Mouse (Mus musculus) cerebellum, postnatal 10 days (tissue): ENCODE results near the gene Unc93a.
A peak's percentile ranks its signal among the peaks of the same experiment; 100 is the strongest.
"Not testable (repeated sequence)": the region's sequence is repeated elsewhere in the genome, so short reads cannot be mapped to it uniquely, and the experiment has no call there.

ENCODE experiments used
- DNase-seq, 2 experiments: peaks; one replicate each; pipeline ENCODE4 v3.0.0; 2021; ENCODE audit warnings: mixed read lengths in 2 of 2

Gene Unc93a

GRCm38 (mm10) chr17:13131710-13132109 is at the start of gene Unc93a:
TSS of gene Unc93a (minus strand) at chr17:13131810.
- DNase-seq = not testable (repeated sequence)

GRCm38 (mm10) chr17:13180491-13180890 is 48.9 kb upstream of the Unc93a start:
- DNase-seq = not testable (repeated sequence)

GRCm38 (mm10) chr17:13179021-13179420 is 47.4 kb upstream of the Unc93a start:
- DNase-seq = not testable (repeated sequence)

- not testable (repeated sequence) for DNase-seq
Observed at GRCm38 (mm10) chr17:13177796-13178195, 46.2 kb upstream of the Unc93a start.

GRCm38 (mm10) chr17:13175609-13176008 is 44.0 kb upstream of the Unc93a start:
- not testable (repeated sequence) for DNase-seq

- peak in 1 of 2 experiments; percentile 28 for DNase-seq
Observed at GRCm38 (mm10) chr17:13174029-13174428, 42.4 kb upstream of the Unc93a start.

- not testable (repeated sequence) for DNase-seq
Observed at GRCm38 (mm10) chr17:13173578-13173977, 42.0 kb upstream of the Unc93a start.

- DNase-seq = not testable (repeated sequence)
Observed at GRCm38 (mm10) chr17:13146128-13146527, 14.5 kb upstream of the Unc93a start.

GRCm38 (mm10) chr17:13144580-13145215 is 13.1 kb upstream of the Unc93a start:
- not testable (repeated sequence) for DNase-seq

- DNase-seq = not testable (repeated sequence)
Observed at GRCm38 (mm10) chr17:13142665-13143064, 11.1 kb upstream of the Unc93a start.

GRCm38 (mm10) chr17:13135356-13135755 is 3.7 kb upstream of the Unc93a start:
- DNase-seq = peak; percentile 81 to 85

- DNase-seq = peak; percentile 41 to 66
Observed at GRCm38 (mm10) chr17:13132352-13132751, 742 bp upstream of the Unc93a start.

GRCm38 (mm10) chr17:13129737-13130465 is 1.7 kb downstream of the Unc93a start:
- DNase-seq = not testable (repeated sequence)

GRCm38 (mm10) chr17:13129324-13129723 is 2.3 kb downstream of the Unc93a start:
- not testable (repeated sequence) for DNase-seq

- DNase-seq = not testable (repeated sequence)
Observed at GRCm38 (mm10) chr17:13124241-13124640, 7.4 kb downstream of the Unc93a start.

- DNase-seq = not testable (repeated sequence)
Observed at GRCm38 (mm10) chr17:13123308-13124038, 8.1 kb downstream of the Unc93a start.

- not testable (repeated sequence) for DNase-seq
Observed at GRCm38 (mm10) chr17:13112504-13113291, 18.9 kb downstream of the Unc93a start.

- peak; percentile 84 to 85 for DNase-seq
Observed at GRCm38 (mm10) chr17:13106563-13106962, 25.0 kb downstream of the Unc93a start.

GRCm38 (mm10) chr17:13092960-13093359 is 38.6 kb downstream of the Unc93a start:
- DNase-seq = not testable (repeated sequence)

GRCm38 (mm10) chr17:13092100-13092764 is 39.4 kb downstream of the Unc93a start:
- not testable (repeated sequence) for DNase-seq

GRCm38 (mm10) chr17:13091510-13091909 is 40.1 kb downstream of the Unc93a start:
- DNase-seq = not testable (repeated sequence)

GRCm38 (mm10) chr17:13069227-13069626 is 62.4 kb downstream of the Unc93a start:
- not testable (repeated sequence) for DNase-seq
